Mouse (Mus musculus): ENCODE data around the gene Gm8011.
"Not testable (repeated sequence)": the region's sequence is repeated elsewhere in the genome, so short reads cannot be mapped to it uniquely, and the experiment has no call there.

The Gm8011 gene

GRCm38 (mm10) chr14:42463581-42463980 is at the start of gene Gm8011:
Gene Gm8011, plus strand, starts transcription at chr14:42463881.
- not testable (repeated sequence) for DNase-seq (ENCODE audit: low spot score)

DNA sequence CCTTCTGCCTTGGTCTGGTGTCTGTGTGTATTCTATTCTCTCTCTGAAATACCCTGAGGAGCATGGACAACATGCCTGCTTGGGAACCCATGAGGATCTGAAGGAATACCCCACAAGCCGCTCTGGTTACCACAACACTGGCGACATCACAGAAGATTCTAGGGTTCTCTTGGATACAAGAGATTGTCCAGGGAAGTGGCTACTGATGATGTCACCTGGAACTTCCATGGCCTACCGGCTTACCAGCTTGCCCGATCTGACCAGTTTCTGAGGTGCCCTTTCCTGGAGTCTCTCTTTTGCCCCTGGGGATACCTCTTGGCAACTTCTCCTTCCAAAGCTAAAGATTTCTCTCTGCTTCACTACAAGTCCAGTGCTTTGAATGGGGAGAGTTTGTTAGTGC is 24.1 kb upstream of the Gm8011 start, which contains the start of gene Gm8005:
Gm8005 (minus strand) TSS at position 101 of the 400 bp plus-strand sequence.
- not testable (repeated sequence) for DNase-seq (ENCODE audit: low spot score)

DNA sequence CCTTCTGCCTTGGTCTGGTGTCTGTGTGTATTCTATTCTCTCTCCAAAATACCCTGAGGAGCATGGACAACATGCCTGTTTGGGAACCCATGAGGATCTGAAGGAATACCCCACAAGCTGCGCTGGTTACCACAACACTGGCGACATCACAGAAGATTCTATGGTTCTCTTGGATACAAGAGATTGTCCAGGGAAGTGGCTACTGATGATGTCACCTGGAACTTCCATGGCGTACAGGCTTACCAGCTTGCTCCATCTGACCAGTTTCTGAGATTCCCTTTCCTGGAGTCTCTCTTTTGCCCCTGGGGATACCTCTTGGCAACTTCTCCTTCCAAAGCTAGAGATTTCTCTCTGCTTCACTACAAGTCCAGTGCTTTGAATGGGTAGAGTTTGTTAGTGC is 38.6 kb downstream of the Gm8011 start, which contains the start of gene Gm8020:
Gm8020 (minus strand) TSS at position 101 of the 400 bp plus-strand sequence.
- DNase-seq (ENCODE audit: low spot score) = not testable (repeated sequence)
